Mouse (Mus musculus): ENCODE data around the gene Glp2r. TPM values are rescaled to one million over a fixed set of nuclear protein-coding genes. Genes with fewer than 3 reads are reported as not detected.

The Glp2r gene
- polyA plus RNA-seq, 1 experiment, result not detected

- H3K4me3 ChIP-seq (ENCODE audit: insufficient read depth, low read length), result no peak overlapping the region
- no peak overlapping the region for H3K27ac ChIP-seq (ENCODE audit: insufficient read depth, low read depth, low read length)
- H3K4me1 ChIP-seq (ENCODE audit: control insufficient read depth, insufficient read depth, low read length), result no peaks in the 10 kb centered on the region
- TF ChIP-seq CTCF (IDR thresholded peaks at IDR 0.05; ENCODE audit: low read depth, low read length), result no peak
- no peak for TF ChIP-seq POLR2A (IDR thresholded peaks at IDR 0.05; ENCODE audit: borderline replicate concordance, low read depth, low read length)
These were observed 19.2 kb upstream of the Glp2r start for GRCm38 (mm10) chr11:67790182-67790581.

- Histone ChIP-seq H3K4me3 (ENCODE audit: insufficient read depth, low read length) (no peak within 1 kb of the TSS), H3K27ac (ENCODE audit: insufficient read depth, low read depth, low read length) (no peak within 1 kb of the TSS), H3K4me1 (ENCODE audit: control insufficient read depth, insufficient read depth, low read length) (no peaks in the 10 kb centered on the region)
- TF ChIP-seq POLR2A (IDR thresholded peaks at IDR 0.05; ENCODE audit: borderline replicate concordance, low read depth, low read length) (no peak), CTCF (IDR thresholded peaks at IDR 0.05; ENCODE audit: low read depth, low read length) (no peak)
These were observed 3.4 kb upstream of the Glp2r start, which contains the start of gene Gsg1l2 for GRCm38 (mm10) chr11:67774379-67774778. Gsg1l2 (plus strand) TSS chr11:67774608.

GRCm38 (mm10) chr11:67772577-67772976 lies 1.6 kb upstream of the Glp2r start:
- no peak for TF ChIP-seq POLR2A (IDR thresholded peaks at IDR 0.05; ENCODE audit: borderline replicate concordance, low read depth, low read length)
- no peak for TF ChIP-seq CTCF (IDR thresholded peaks at IDR 0.05; ENCODE audit: low read depth, low read length)
- Histone ChIP-seq H3K4me1 (ENCODE audit: control insufficient read depth, insufficient read depth, low read length) (no peaks in the 10 kb centered on the region), H3K27ac (ENCODE audit: insufficient read depth, low read depth, low read length) (no peak overlapping the region), H3K4me3 (ENCODE audit: insufficient read depth, low read length) (no peak overlapping the region)

GRCm38 (mm10) chr11:67771691-67772090 lies 738 bp upstream of the Glp2r start:
- Histone ChIP-seq H3K27ac (ENCODE audit: insufficient read depth, low read depth, low read length) (no peak overlapping the region), H3K4me3 (ENCODE audit: insufficient read depth, low read length) (no peak overlapping the region), H3K4me1 (ENCODE audit: control insufficient read depth, insufficient read depth, low read length) (no peaks in the 10 kb centered on the region)
- TF ChIP-seq CTCF (IDR thresholded peaks at IDR 0.05; ENCODE audit: low read depth, low read length), result no peak
- TF ChIP-seq POLR2A (IDR thresholded peaks at IDR 0.05; ENCODE audit: borderline replicate concordance, low read depth, low read length), result no peak

- H3K4me1 ChIP-seq (ENCODE audit: control insufficient read depth, insufficient read depth, low read length), result no peaks in the 10 kb centered on the region
- H3K4me3 ChIP-seq (ENCODE audit: insufficient read depth, low read length), result no peak overlapping the region
- H3K27ac ChIP-seq (ENCODE audit: insufficient read depth, low read depth, low read length), result no peak overlapping the region
- TF ChIP-seq CTCF (IDR thresholded peaks at IDR 0.05; ENCODE audit: low read depth, low read length), result no peak
- TF ChIP-seq POLR2A (IDR thresholded peaks at IDR 0.05; ENCODE audit: borderline replicate concordance, low read depth, low read length), result no peak
These were observed 13.4 kb downstream of the Glp2r start for GRCm38 (mm10) chr11:67757373-67758167.

GRCm38 (mm10) chr11:67756287-67756686 lies 14.7 kb downstream of the Glp2r start:
- no peak for TF ChIP-seq CTCF (IDR thresholded peaks at IDR 0.05; ENCODE audit: low read depth, low read length)
- Histone ChIP-seq H3K4me3 (ENCODE audit: insufficient read depth, low read length) (no peak overlapping the region), H3K27ac (ENCODE audit: insufficient read depth, low read depth, low read length) (no peak overlapping the region), H3K4me1 (ENCODE audit: control insufficient read depth, insufficient read depth, low read length) (no peaks in the 10 kb centered on the region)

GRCm38 (mm10) chr11:67741569-67741968 lies 29.4 kb downstream of the Glp2r start:
- TF ChIP-seq POLR2A (IDR thresholded peaks at IDR 0.05; ENCODE audit: borderline replicate concordance, low read depth, low read length), result no peak
- no peak overlapping the region for H3K4me3 ChIP-seq (ENCODE audit: insufficient read depth, low read length)
- H3K27ac ChIP-seq (ENCODE audit: insufficient read depth, low read depth, low read length), result no peak overlapping the region
- H3K4me1 ChIP-seq (ENCODE audit: control insufficient read depth, insufficient read depth, low read length), result no peaks in the 10 kb centered on the region

- TF ChIP-seq POLR2A (IDR thresholded peaks at IDR 0.05; ENCODE audit: borderline replicate concordance, low read depth, low read length) (no peak), CTCF (IDR thresholded peaks at IDR 0.05; ENCODE audit: low read depth, low read length) (no peak)
- Histone ChIP-seq H3K4me1 (ENCODE audit: control insufficient read depth, insufficient read depth, low read length) (no peaks in the 10 kb centered on the region), H3K4me3 (ENCODE audit: insufficient read depth, low read length) (no peak overlapping the region), H3K27ac (ENCODE audit: insufficient read depth, low read depth, low read length) (no peak overlapping the region)
These were observed 32.0 kb downstream of the Glp2r start for GRCm38 (mm10) chr11:67738846-67739490.

- TF ChIP-seq CTCF (IDR thresholded peaks at IDR 0.05; ENCODE audit: low read depth, low read length) (no peak), POLR2A (IDR thresholded peaks at IDR 0.05; ENCODE audit: borderline replicate concordance, low read depth, low read length) (no peak)
- no peak overlapping the region for H3K27ac ChIP-seq (ENCODE audit: insufficient read depth, low read depth, low read length)
These were observed 32.6 kb downstream of the Glp2r start for GRCm38 (mm10) chr11:67738345-67738744.

GRCm38 (mm10) chr11:67734597-67734996 lies 36.4 kb downstream of the Glp2r start:
- H3K4me3 ChIP-seq (ENCODE audit: insufficient read depth, low read length), result no peak overlapping the region
- no peak overlapping the region for H3K27ac ChIP-seq (ENCODE audit: insufficient read depth, low read depth, low read length)
- TF ChIP-seq POLR2A (IDR thresholded peaks at IDR 0.05; ENCODE audit: borderline replicate concordance, low read depth, low read length) (no peak), CTCF (IDR thresholded peaks at IDR 0.05; ENCODE audit: low read depth, low read length) (no peak)
- H3K4me1 ChIP-seq (ENCODE audit: control insufficient read depth, insufficient read depth, low read length), result no peaks in the 10 kb centered on the region

More at GRCm38 (mm10) chr11:67738345-67738744, 32.6 kb downstream of the Glp2r start:
- Histone ChIP-seq H3K4me3 (ENCODE audit: insufficient read depth, low read length) (no peak overlapping the region), H3K4me1 (ENCODE audit: control insufficient read depth, insufficient read depth, low read length) (no peaks in the 10 kb centered on the region)
